Mouse (Mus musculus): Measurements from ENCODE around the gene Arhgap35.
"Not testable (repeated sequence)": the region's sequence is repeated elsewhere in the genome, so short reads cannot be mapped to it uniquely, and the experiment has no call there.

The Arhgap35 gene

GRCm38 (mm10) chr7:16614888-16615715 is at the start of gene Arhgap35:
TSS of gene Arhgap35 (minus strand) at chr7:16614993.
- DNase-seq (ENCODE audit: low spot score) = peak; percentile 99

DNA sequence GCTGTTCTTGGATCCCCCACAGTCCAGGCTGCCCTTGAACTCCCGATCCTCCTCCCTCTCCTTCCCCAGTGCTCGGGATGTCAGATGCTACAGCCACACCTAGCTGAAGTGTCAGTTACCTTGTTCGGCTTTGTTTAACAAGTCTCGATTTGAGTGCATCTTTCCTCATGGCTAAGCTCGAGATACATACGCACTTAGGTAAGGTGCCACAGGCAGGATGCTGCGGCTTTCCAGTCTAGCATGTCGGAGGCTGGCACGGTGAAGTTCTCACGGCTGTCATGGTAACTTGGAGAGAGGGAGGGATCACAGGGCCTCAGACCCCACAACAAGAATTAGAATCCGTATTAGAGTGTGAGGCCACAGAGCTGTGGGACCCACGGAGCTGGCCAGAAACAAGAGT is 29.5 kb upstream of the Arhgap35 start:
- no peak for DNase-seq (ENCODE audit: low spot score)

DNA sequence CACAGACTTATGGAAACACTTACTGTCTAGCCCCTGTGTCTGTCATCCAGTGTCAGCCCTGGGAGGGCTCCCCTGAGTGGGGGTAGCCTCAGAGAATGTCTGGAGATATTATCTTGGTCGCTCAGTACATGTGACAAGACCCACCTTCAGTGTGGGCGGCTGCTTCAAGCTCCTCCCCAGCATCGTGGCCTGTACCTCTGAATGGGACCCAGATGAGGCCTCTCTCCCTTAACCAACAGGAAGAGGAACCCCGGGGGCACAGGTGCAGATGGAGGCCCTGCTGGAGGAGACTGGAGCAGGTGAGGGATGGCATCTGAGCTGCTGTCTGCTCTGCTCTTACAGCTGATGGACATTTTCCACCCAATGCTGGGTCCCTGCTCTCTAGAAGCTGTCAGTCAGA is 28.3 kb upstream of the Arhgap35 start:
- DNase-seq (ENCODE audit: low spot score) = not testable (repeated sequence)

DNA sequence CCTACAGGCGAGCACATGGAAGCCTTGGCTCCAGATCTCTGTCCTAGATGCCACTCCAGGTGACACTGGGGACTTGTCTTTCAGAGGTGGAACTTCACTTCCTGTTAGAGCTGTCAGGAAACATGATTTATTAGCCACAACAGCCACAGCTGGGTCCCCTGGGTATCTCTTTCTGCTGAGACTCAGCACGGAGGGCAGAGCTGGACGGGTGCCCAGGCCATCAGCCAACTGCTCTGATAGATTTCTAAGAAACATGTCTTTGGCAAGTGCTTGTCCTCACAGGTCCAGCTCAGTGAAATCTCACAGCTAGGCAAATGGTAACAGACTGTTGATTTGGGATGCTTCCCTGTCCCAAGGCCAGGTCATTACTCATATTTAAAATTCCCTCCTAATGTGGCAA is 24.2 kb upstream of the Arhgap35 start:
- DNase-seq (ENCODE audit: low spot score) = no peak

DNA sequence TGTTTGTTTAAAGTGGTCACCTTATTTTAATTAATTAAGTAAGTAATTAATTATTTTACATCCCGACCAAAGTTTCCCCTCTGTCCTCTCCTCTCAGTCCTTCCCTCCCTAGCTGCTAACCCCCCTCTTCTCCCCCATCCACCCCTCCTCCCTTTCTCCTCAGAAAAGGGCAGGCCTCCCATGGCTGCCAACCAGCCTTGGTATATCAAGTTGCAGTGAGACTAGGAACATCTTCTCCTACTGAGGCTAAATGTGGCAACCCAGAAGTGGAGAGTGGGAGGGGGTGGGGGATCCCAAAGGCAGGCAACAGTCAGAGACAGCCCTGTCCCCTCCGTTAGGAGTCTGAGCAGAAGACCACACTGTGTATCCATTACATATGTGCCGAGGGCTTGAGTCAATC is 20.3 kb upstream of the Arhgap35 start:
- no peak for DNase-seq (ENCODE audit: low spot score)

DNA sequence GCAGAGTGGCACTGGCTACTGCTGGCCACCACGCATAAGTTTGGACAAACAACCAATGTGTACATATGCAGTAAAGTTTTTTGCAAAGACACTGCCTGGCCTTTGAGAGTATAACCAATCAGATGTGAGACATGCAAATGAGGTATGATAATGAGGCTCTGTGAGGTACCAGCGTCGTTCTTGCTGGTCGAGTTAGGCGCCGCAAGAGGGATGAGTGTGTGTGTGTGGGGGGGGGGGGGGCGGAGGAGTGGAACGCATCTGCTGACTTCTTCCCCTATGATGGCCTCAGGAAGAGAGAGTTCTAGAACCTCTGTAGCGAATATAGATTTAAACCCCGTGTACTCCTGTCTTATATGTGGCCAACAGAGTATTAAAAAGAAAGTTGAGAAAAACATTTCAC is 19.1 kb upstream of the Arhgap35 start:
- DNase-seq (ENCODE audit: low spot score) = not testable (repeated sequence)

GRCm38 (mm10) chr7:16631932-16632331 is 17.1 kb upstream of the Arhgap35 start:
- DNase-seq (ENCODE audit: low spot score) = no peak

DNA sequence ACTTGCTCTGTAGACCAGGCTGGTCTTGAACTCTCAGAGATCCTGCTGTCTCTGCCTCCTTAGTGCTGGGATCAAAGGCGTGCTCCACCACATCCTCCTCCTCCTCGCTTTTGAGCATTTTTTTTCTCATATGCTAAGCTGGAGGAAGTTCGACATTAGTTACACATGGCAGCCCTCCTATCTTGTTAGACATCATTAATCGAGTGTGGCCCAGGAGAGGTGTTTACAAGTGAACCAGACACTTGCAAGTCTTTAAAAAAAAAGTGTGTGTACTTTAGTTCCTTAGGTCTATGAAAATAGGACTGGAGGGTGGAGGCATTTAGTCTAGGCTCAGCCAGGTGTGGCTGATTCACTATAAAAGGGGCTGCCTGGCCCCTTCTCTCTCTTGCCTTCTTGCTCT is 16.2 kb upstream of the Arhgap35 start:
- DNase-seq (ENCODE audit: low spot score) = no peak

DNA sequence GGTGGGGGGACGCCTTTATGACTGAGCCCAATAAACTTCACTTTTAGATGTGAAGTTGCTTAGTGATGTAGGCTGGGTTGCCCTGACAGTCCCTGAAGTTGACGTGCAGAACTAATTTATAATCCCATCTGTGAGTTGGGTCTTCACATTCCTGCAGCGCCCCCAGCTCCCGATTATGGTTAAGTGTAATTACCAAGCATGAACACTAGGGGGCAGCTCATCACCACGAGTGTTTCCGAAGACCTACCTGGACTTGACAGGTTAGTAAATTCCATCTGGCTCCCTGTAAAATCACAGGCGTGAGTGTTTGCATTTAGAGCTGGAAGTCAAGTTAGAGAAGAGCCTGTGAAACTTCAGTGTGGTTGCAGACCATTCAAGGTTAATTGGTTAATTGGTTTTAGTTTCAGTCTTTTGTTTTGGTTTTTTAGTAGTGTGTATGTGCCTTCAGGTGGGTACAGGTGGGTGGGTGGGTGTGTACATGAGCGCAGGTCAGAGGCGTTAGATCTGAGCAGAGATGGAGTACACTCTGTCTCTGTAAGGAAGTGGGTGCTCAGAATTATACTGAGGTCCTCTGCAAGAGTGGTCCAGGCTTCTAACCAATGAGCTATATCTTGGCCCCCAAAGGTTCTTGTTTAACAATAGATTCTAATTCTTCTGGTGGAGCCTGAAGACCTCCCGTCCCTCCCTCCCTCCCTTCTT is 15.0 kb upstream of the Arhgap35 start:
- peak; percentile 51 for DNase-seq (ENCODE audit: low spot score)

DNA sequence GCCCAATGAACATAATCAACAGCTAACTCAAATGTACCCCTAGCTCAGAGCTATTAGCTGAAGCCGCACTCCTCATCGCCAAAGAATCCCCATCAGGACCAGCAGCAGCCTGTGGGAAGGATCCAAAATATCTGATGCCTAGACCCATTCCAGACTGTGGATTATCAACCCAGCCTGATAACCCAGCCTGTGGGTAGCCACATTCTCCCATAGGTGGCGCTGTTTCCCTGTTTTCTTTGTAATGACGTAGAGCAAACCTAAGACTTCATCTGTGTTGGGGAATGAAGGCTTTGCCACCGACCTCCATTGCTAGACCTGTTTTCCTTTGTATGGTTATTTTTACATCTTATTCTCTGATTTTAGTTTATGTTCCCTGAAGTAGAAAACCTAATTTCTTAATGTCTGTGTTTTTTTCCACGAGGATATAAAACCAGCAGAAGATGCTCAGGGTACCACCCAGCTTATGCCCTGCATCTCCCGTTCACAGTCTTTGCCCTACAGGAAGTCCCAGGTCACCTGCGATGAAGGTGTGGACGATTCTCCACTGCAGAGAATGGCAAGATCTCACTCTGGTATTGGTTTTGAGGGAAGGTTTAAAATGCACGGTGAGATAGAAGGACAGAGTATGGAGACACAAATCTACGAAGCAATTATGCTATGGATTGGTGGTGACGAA is 13.4 kb upstream of the Arhgap35 start:
- DNase-seq (ENCODE audit: low spot score) = peak; percentile 31

DNA sequence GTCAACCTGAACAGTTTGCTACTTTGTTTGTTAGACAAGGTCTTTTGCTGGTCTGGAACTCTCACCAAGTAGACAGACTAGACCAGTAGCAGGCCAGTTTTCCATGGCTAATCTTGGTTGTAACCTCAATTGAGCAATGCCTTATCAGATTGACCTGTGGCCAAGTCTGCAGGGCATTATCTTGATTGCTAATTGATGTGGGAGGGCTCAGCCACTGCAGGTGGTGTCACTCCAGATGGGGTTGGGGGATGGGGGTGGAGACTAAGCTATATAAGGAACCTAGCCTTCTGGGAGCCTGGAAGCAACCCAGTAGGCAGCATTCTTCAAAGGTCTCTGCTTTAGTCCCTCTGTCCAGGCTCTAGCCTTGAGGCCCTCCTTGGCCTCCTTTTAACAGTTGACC is 8.9 kb upstream of the Arhgap35 start:
- DNase-seq (ENCODE audit: low spot score) = peak; percentile 56

- no peak for DNase-seq (ENCODE audit: low spot score)
These were observed 8.3 kb upstream of the Arhgap35 start for GRCm38 (mm10) chr7:16623131-16623530.

GRCm38 (mm10) chr7:16621066-16621622 is 6.4 kb upstream of the Arhgap35 start:
- no peak for DNase-seq (ENCODE audit: low spot score)

DNA sequence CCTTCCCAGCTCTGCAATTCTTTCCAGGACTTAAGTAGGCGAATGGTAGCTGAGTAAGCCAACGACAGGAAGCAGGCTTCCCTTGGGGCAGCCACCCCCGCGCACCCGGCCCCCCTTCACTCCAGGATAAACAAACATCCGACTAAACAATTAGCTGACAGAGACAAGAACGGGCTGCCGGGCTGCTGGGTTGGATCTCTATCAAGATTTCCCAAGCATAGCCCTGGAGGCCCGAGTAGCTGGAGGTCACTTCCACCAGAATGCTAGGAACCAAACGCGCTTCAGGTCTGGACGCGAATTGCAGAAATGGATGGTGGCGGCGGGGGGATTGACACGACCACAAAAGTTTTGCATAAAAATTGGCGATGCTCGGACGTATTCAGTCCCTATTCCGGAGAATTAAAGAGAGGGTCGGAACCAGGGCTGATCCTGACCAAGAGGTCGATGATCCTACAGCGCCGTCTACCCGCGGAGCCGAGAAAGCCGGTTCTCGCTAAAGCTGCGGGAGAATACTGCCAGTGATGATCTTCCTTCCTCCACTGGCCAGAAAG is 3.9 kb upstream of the Arhgap35 start:
- DNase-seq (ENCODE audit: low spot score) = peak; percentile 59

GRCm38 (mm10) chr7:16617045-16617444 is 2.3 kb upstream of the Arhgap35 start:
- peak; percentile 44 for DNase-seq (ENCODE audit: low spot score)

DNA sequence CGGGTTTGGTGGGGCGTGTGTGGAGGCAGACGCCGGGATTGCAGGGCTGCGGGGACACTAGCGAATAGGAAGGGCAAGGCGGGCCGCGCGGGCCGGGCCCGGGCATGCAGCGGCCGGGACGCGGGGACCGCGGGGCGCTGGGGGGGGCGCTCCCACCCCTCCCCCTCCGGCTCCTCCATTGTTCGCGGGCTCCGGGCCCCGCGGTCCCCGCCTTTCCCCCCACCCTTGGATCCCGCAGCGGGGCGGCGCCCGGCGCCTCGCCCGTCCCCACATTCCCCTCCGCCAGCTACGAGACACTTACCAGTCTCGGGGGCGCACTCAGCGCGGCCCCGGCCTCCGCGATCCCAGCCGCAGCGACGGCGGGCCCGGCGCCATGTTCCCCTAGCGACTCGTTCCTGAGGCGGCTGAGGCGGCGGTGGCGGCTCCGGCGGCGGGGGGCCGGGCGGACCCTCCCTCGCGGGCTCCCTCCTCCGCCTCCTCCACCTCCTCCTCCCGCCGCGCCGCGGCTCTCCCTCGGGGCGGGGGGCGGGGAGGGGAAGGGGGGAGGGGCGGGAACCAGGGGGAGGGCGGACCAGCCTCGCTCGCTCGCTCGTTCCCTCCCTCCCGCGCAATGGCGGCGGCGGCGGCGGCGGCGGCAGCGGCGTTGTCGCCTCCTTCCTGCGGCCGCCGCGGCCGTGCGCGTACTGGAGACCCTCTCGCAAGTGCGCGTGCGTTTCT is 464 bp downstream of the Arhgap35 start:
- peak; percentile 89 for DNase-seq (ENCODE audit: low spot score)

GRCm38 (mm10) chr7:16613461-16614170 is 1.2 kb downstream of the Arhgap35 start:
- no peak for DNase-seq (ENCODE audit: low spot score)

DNA sequence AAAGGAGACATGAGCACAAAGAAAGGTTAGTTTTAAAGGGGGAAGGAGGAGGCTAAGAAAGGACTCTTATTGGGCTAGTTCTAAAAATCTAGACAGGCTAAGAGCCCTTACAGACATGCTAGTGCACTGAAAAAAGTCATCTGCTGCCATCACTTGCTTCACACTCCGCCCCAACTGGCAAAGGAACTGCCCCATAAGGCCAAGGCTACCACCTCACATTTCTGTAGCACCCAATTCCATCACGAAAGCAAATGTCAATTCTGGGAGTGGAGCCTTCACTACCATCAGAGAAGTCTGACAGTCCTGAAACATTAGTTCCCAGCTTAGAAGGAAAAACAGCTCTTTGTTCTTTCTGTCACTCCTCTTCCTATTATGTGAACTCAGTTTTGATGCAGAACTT is 4.4 kb downstream of the Arhgap35 start:
- no peak for DNase-seq (ENCODE audit: low spot score)

- no peak for DNase-seq (ENCODE audit: low spot score)
These were observed 5.8 kb downstream of the Arhgap35 start for GRCm38 (mm10) chr7:16608961-16609360.

DNA sequence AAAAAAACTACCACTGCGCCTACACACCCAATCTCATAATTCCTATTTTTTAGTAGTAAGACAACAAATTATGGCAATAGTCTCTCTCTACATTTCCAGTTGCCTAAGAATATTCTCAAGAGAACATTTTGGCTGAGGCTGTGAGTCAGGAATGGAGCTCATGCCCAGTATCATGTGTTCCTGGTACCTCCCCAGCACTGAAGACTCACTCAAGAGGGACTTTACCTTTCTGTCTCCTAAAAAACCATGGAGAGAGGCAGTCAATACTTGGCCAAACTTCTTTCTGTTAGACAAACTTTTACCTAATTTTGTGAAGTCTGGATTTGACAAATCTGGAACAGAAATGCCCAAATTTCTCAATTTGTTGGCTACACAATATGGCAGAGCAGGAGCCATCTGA is 6.7 kb downstream of the Arhgap35 start:
- no peak for DNase-seq (ENCODE audit: low spot score)

DNA sequence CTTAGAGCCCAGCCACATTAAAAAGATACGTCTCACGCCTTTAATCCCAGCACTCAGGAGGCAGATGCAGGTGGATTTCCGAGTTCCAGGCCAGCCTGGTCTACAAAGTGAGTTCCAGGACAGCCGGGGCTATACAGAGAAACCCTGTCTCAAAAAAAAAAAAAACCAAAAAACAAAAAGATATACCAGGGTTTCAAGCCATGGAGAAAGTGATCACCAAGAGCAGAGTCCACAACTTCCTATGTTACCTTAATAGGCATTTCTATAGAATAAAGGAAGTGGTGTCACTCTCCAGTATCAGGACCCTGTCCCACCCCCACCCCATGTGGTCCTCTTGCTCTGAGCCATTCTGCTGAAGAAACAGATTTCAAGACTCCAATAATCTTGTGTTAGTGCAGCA is 8.0 kb downstream of the Arhgap35 start:
- DNase-seq (ENCODE audit: low spot score) = not testable (repeated sequence)
